Mouse (Mus musculus) heart, embryonic 11.5 days (tissue): ENCODE results near the gene Wdr5. TPM values are rescaled to one million over a fixed set of nuclear protein-coding genes. Genes with fewer than 3 reads are reported as not detected.

Experiments
- ATAC-seq: fragments of 200-750 bp; cut with Nextera tagmentation; replicated peaks from 2 replicates; pipeline ENCODE4 v1.8.0; 2017; ENCODE audit warnings: moderate library complexity; ENCODE audit not compliant: insufficient number of reproducible peaks, low FRiP score, low TSS enrichment
- H3K27ac ChIP-seq: fragments of 300-500 bp; sonication (generic); 2 replicates; pipeline ENCODE4 v1.5.1; 2014; ENCODE audit warnings: mild to moderate bottlenecking, low read depth, low read length
- H3K27me3 ChIP-seq: fragments of 300-500 bp; sonication (generic); 2 replicates; pipeline ENCODE4 v1.6.1; 2014; ENCODE audit warnings: mild to moderate bottlenecking, low read length, mixed read lengths; ENCODE audit not compliant: control insufficient read depth, insufficient read depth
- H3K36me3 ChIP-seq: fragments of 300-500 bp; sonication (generic); 2 replicates; pipeline ENCODE4 v1.6.1; 2014; ENCODE audit warnings: mild to moderate bottlenecking, low read length, moderate library complexity, mixed read lengths; ENCODE audit not compliant: control insufficient read depth, insufficient read depth
- H3K4me1 ChIP-seq: fragments of 300-500 bp; sonication (generic); 2 replicates; pipeline ENCODE4 v1.6.1; 2014; ENCODE audit warnings: low read length; ENCODE audit not compliant: control insufficient read depth, insufficient read depth
- H3K4me2 ChIP-seq: fragments of 300-500 bp; sonication (generic); 2 replicates; pipeline ENCODE4 v1.6.1; 2014; ENCODE audit warnings: mild to moderate bottlenecking, moderate library complexity
- H3K4me3 ChIP-seq: fragments of 300-500 bp; sonication (generic); 2 replicates; pipeline ENCODE4 v1.5.1; 2014; ENCODE audit warnings: low read depth, low read length
- H3K9ac ChIP-seq: fragments of 300-500 bp; sonication (generic); 2 replicates; pipeline ENCODE4 v1.6.1; 2014; ENCODE audit warnings: mild to moderate bottlenecking, low read depth, low read length, moderate library complexity
- H3K9me3 ChIP-seq: fragments of 300-500 bp; sonication (generic); replicated peaks from 2 replicates; pipeline ENCODE4 v1.6.1; 2016; ENCODE audit warnings: low read length; ENCODE audit not compliant: control insufficient read depth
- WGBS: fragments of 180-500 bp; shearing (Covaris S2); extraction: QIAGEN DNeasy Blood & Tissue Kit; methylation state at CpG from one replicate; pipeline ENCODE4 v1.1.7; 2014; ENCODE audit not compliant: insufficient replicate concordance; 5-methylcytosine and 5-hydroxymethylcytosine counted together
- polyA plus RNA-seq: library from polyadenylated mRNA; unstranded; fragments of >200 nt; fragmentation: Nextera tagmentation; extraction: Ambion mirVana; gene quantifications from 2 replicates; pipeline ENCODE4 v1.2.1, GENCODE M21; 2014

Gene Wdr5
- polyA plus RNA-seq, 1 experiment from 2014 or later, result 37.2 TPM

DNA sequence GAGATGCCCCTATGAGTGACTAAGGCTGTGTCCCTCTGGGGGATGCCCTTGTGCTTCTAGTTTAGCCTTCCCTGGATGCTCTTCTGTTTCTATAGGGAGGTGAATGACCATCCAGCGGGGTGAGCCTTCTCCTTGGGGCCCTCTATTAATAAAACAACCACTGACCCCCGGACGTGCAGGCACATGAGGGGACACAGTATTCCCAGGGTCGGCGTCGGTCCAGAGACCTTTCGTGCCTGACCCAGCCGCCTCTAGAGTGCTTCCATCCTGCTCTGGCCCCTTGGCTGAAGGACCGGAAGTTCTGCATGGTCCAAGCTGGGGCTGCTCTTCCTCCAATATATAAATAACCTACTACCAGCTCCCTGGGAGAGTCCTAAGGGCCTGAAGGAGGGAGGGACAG lies 39.4 kb downstream of the Wdr5 start:
- H3K9ac ChIP-seq, result no peak overlapping the region
- no peak overlapping the region for H3K27ac ChIP-seq
- 67% methylated on average over 9 of the region's 9 CpGs for WGBS
- no peaks in the 10 kb centered on the region for H3K9me3 ChIP-seq
- 0 out of 2 replicates have a peak, but pooled peaks cover 2% of the 10 kb centered on the region for H3K4me1 ChIP-seq
- no peak overlapping the region for H3K4me2 ChIP-seq
- no peaks in the 10 kb centered on the region for H3K36me3 ChIP-seq
- ATAC-seq, result no peak
- H3K4me3 ChIP-seq, result no peak overlapping the region
- peaks cover 18% of the 10 kb centered on the region for H3K27me3 ChIP-seq

DNA sequence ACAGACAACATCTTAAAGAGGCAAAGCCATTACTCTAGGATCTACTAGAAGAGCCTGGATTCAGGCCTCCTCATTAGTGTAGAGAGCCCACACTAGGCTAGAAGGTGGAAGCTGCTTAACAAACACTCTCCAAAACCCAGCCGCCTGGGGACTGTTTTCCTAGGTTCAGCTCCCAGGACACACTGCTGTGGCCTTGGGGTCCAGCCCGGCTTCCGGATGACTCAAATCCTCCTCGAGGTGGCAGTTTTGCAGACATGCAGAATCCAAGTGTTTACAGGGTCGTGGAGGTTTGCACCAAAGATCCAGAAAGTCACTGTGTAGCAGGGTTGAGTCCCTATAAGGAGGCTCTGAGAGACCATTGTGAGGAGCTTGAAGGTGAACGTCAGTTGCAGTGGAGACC lies 42.0 kb downstream of the Wdr5 start:
- no peak overlapping the region for H3K4me3 ChIP-seq
- H3K36me3 ChIP-seq, result no peaks in the 10 kb centered on the region
- H3K4me2 ChIP-seq, result no peak overlapping the region
- no peak for ATAC-seq
- H3K27me3 ChIP-seq, result peaks cover 26% of the 10 kb centered on the region
- 0 out of 2 replicates have a peak, but pooled peaks cover 2% of the 10 kb centered on the region for H3K4me1 ChIP-seq
- H3K9me3 ChIP-seq, result no peaks in the 10 kb centered on the region
- no peak overlapping the region for H3K9ac ChIP-seq
- WGBS, result 81% methylated on average over 6 of the region's 6 CpGs
- no peak overlapping the region for H3K27ac ChIP-seq

DNA sequence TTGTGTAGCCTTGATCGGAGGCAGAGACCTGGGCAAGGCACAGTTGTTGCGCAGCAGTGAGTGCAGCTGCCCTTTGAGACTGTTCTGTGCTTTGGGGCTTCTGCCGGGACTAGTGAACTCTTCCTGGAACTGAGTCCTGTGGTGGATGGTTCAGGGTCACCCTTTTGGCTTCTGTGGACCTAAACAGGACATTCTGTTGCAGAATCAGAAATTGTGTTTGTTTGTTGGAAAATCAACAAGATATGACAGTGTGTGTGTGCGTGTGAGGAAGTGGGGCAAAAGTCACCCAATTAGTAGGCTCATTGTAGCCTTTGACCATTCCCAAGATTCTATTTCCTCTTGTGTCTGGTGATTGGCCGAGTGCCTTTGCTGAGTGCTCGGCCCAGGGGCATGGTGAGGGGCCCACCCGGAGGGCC lies 45.8 kb downstream of the Wdr5 start:
- Histone ChIP-seq H3K4me2 (no peak overlapping the region), H3K9ac (no peak overlapping the region), H3K27me3 (peaks cover 39% of the 10 kb centered on the region), H3K36me3 (no peaks in the 10 kb centered on the region), H3K4me1 (peaks cover 9% of the 10 kb centered on the region), H3K4me3 (no peak overlapping the region), H3K27ac (no peak overlapping the region), H3K9me3 (no peaks in the 10 kb centered on the region)
- no peak for ATAC-seq
- WGBS, result 68% methylated on average over 7 of the region's 7 CpGs

DNA sequence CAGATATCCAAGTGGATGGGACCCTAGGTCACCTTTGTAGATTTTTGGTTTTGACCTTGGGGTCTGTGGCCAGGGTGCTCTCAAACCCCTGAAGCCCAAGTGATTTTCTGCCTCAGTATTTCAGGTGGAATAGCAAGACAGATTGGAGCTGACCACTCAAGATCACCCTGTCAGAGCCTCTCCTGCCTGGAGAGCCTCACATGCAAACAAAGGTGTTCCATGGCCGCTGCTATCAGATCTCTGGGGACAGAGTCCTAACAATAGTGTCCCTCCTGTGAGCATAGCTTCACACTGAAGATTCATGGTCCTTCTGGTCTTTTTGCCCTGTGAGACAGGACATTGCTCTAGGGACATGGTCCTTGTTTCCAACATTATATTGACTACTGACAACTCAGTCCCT lies 46.2 kb downstream of the Wdr5 start:
- no peak overlapping the region for H3K27ac ChIP-seq

DNA sequence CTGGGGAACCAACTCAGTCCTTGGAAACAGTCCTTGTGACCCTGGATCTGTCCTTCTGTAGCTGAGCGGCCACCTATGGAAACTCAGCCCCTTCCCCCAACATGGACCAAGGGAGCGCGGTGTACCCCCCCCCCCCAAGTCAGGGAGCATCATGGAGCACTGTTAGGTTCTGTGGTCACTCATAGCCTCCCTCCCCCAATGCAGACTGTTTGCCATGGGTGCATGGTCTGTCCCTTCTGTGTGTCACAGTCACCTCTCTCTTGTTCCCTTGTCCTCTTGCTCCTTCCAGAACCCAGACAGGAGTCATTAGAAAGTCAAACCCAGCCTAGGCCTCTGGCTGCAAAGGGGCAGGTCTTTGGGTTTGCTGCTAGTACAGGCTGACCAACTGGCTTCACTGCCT lies 46.9 kb downstream of the Wdr5 start:
- peaks cover 14% of the 10 kb centered on the region for H3K4me1 ChIP-seq
- H3K9ac ChIP-seq, result no peak overlapping the region
- no peak overlapping the region for H3K27ac ChIP-seq
- no peak for ATAC-seq
- H3K36me3 ChIP-seq, result no peaks in the 10 kb centered on the region
- no peak overlapping the region for H3K4me3 ChIP-seq
- H3K4me2 ChIP-seq, result no peak overlapping the region
- 100% methylated on average over 3 of the region's 3 CpGs for WGBS
- no peaks in the 10 kb centered on the region for H3K9me3 ChIP-seq
- peaks cover 43% of the 10 kb centered on the region for H3K27me3 ChIP-seq

More for the DNA sequence above, 46.2 kb downstream of the Wdr5 start:
- H3K4me2 ChIP-seq, result no peak overlapping the region
- WGBS, result 55% methylated on average over 1 of the region's 1 CpGs
- no peaks in the 10 kb centered on the region for H3K9me3 ChIP-seq
- no peak overlapping the region for H3K9ac ChIP-seq
- no peaks in the 10 kb centered on the region for H3K36me3 ChIP-seq
- ATAC-seq, result no peak
- H3K27me3 ChIP-seq, result peaks cover 43% of the 10 kb centered on the region
- H3K4me3 ChIP-seq, result no peak overlapping the region
- peaks cover 14% of the 10 kb centered on the region for H3K4me1 ChIP-seq

DNA sequence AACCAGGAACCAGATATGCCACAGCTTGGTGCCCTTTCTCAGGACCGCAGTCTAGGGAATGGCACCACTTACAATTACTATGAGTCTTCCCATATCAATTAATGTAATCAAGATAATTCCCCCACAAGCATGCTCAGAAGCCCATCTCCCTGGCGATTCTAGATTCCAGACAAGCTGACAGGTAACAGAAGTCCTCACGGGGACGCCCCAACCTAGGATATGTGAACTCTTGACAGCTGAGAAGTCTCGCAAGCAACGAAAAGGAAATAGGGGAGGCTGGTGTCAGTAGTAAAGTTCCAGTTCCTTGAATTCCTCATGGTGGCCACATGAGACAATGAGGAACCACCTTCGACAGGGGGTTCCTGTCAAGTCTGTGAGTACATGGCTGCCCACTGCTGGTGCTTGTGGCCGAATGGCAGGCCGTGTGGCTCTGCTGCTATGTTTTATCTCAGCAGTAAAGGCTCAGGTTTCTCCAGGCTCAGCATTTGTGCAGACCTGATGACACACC lies 48.7 kb downstream of the Wdr5 start:
- no peak for ATAC-seq
- H3K36me3 ChIP-seq, result no peaks in the 10 kb centered on the region
- H3K9me3 ChIP-seq, result no peaks in the 10 kb centered on the region
- no peak overlapping the region for H3K4me3 ChIP-seq
- H3K27me3 ChIP-seq, result peaks cover 52% of the 10 kb centered on the region
- H3K4me1 ChIP-seq, result peaks cover 14% of the 10 kb centered on the region
- no peak overlapping the region for H3K9ac ChIP-seq
- no peak overlapping the region for H3K27ac ChIP-seq
- 66% methylated on average over 9 of the region's 9 CpGs for WGBS
- H3K4me2 ChIP-seq, result no peak overlapping the region

DNA sequence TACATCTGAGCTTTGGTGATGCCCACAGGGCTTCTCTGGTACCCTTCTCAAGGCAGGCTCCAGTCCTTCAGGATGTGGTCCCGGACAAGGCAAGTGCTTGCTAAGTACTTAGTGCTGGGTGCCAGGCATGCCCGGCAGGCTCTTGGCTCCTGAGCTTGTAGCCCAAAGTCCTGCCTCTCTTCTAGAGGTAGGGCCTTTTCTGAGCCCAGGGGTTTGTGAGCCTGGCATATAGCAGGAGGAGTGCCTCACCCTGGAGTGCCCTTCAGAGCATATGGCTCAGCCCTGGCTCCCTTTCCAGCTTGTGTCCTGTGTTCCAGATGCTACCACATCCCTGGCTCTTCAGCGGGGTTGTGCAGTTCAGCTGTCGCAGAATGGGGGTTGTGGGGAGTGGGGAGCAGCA lies 49.7 kb downstream of the Wdr5 start:
- Histone ChIP-seq H3K9ac (no peak overlapping the region), H3K4me2 (no peak overlapping the region), H3K27me3 (peaks cover 52% of the 10 kb centered on the region), H3K36me3 (no peaks in the 10 kb centered on the region), H3K9me3 (no peaks in the 10 kb centered on the region), H3K4me1 (peaks cover 14% of the 10 kb centered on the region), H3K27ac (no peak overlapping the region), H3K4me3 (no peak overlapping the region)
- 75% methylated on average over 4 of the region's 4 CpGs for WGBS
- ATAC-seq, result no peak

DNA sequence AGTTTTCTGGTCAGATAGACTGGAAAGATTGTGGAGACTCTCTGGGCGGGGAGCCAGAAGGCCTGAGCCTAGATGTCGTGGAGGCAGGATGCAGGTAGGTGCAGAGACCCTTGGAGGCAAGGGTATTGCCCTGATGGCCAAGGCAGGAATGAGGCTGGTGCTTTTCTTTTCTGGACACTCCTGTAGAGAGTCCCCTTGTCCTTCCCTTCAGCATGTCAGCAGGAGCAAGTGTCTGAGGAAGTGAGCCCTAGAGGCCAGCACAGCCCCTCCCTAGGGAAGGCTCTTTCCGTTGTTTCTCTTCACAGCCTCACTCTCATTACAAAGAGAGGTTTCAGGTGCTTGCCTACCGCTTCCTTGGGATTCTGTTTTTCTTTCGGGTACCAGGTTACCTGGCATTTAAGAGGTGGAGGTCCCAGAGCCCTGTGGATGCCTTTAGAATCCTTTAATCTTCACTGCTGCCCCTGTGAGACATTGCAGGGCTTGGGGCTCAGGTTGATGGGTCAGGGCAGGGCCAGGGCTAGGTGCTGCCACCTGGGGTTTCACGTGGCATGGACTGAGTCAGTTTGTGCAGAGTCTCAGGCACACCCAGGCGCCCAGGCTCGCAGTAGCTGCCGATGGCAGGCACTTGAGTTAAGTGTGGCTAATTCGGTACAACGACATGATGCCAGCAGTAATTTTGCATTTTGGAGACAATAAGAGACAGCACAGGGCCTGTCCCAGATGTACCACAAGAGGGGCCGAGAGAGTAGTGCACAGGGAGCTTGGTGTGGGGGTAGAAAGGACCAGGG lies 50.6 kb downstream of the Wdr5 start:
- WGBS, result 41% methylated on average over 12 of the region's 12 CpGs
- H3K4me1 ChIP-seq, result peaks cover 14% of the 10 kb centered on the region
- H3K4me2 ChIP-seq, result no peak overlapping the region; the same call in 1 of the 2 replicates
- no peak overlapping the region for H3K27ac ChIP-seq
- H3K9ac ChIP-seq, result 0 out of 2 replicates have a peak overlapping the region, but pooled peaks have one; percentile 10
- no peak for ATAC-seq
- H3K27me3 ChIP-seq, result peaks cover 45% of the 10 kb centered on the region
- no peaks in the 10 kb centered on the region for H3K9me3 ChIP-seq
- no peak overlapping the region for H3K4me3 ChIP-seq
- H3K36me3 ChIP-seq, result no peaks in the 10 kb centered on the region

DNA sequence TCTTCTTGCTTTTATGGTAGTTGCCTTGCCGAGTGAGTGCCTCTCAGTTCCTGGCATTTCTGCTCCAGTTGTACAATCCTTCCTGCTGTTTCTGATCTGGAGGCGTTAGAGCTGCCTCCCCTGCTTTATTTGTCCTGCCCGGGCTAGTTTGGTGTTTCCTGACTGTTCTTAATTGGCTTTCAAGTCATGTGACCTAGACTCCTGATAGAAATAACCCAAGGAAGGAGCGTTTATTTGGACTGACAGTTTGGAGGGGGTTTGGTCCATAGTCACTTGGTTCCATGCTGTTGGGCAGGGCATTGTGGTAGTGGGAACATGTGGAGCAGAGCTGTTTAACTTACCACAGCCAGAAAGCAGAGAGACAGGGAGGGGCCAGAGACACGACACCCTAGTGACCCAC lies 55.9 kb downstream of the Wdr5 start:
- Histone ChIP-seq H3K27me3 (peaks cover 23% of the 10 kb centered on the region), H3K4me2 (no peak overlapping the region), H3K9ac (no peak overlapping the region), H3K9me3 (no peaks in the 10 kb centered on the region), H3K4me1 (peaks cover 19% of the 10 kb centered on the region), H3K4me3 (no peak overlapping the region), H3K36me3 (no peaks in the 10 kb centered on the region), H3K27ac (no peak overlapping the region)
- WGBS, result 67% methylated on average over 5 of the region's 5 CpGs
- no peak for ATAC-seq
